Mouse (Mus musculus): ENCODE measurements around the gene Chrnd. TPM values are rescaled to one million over a fixed set of nuclear protein-coding genes. Genes with fewer than 3 reads are reported as not detected.

Chrnd gene
- total RNA-seq, 2 experiments from 2014 or later = not detected

DNA sequence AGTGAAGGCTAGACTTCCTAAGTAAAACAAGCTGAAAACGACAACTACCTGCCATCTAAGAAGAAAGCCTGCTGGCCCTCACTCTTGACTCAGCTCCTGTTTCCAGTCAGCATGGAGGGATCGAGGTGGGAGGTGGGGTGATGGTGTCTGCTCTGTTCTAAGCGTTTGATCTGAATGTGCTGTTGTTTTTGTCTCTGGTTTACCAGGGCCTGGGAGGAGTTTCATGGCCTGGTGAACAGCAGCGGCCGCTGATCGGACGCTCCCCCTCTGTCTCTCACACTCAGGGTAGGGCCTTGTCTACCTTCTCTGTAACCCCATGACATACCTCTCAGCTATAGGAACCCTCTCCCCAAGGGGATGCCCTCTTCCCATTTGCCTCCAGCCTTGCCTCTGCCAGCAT is 41.8 kb downstream of the Chrnd start:
- DNase-seq = no peak

DNA sequence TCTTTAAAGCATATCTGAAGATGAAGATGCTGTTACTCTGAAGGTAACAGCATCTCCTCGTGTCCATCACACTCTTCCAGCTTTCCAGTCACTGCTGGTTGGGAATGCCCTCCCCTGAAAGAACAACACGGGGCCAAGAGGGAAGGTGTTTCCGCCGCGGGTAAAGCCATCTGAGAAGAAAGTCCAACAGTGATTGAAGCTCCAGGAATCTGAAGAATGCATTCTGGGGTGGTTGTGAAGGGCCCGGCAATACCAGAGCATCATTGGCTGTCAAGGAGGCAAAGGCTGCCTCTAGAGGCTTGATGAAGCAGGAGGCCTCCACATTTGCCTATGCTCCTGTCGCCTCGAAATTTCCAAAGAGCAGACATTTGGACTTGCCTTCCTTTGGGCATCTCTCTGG is 48.6 kb downstream of the Chrnd start:
- no peak for DNase-seq

GRCm38 (mm10) chr1:87243021-87243420 is 52.6 kb downstream of the Chrnd start:
- DNase-seq = no peak

GRCm38 (mm10) chr1:87245430-87245829 is 55.0 kb downstream of the Chrnd start:
- DNase-seq = no peak

GRCm38 (mm10) chr1:87245929-87246815 is 55.8 kb downstream of the Chrnd start:
- DNase-seq = peak; percentile 59 to 85

Other genes starting within 250 kb of the Chrnd start
- gene Alppl2, start 100.7 kb upstream of the Chrnd start, total RNA-seq (2021) = not detected
- gene Alpi, start 89.0 kb upstream of the Chrnd start, total RNA-seq (2021) = not detected
- not detected for gene Akp3, start 65.6 kb upstream of the Chrnd start, total RNA-seq (2021)
- gene Ecel1, start 34.1 kb upstream of the Chrnd start, total RNA-seq (2021) = not detected
- not detected for gene Prss56, start 7.3 kb upstream of the Chrnd start, total RNA-seq (2021)
- gene Chrng, start 14.1 kb downstream of the Chrnd start, total RNA-seq (2021) = not detected
- gene Eif4e2, start 23.3 kb downstream of the Chrnd start, total RNA-seq (2021) = 10 to 100 TPM; 50.2 to 51.8 TPM
- 1 to 10 TPM; 4.4 to 4.8 TPM for gene Efhd1, start 73.8 kb downstream of the Chrnd start, total RNA-seq (2021)
- gene Gigyf2, start 136.4 kb downstream of the Chrnd start, total RNA-seq (2021) = 10 to 100 TPM; 40.8 to 46.3 TPM
- not detected for gene Kcnj13, start 204.1 kb downstream of the Chrnd start, total RNA-seq (2021)